Mouse (Mus musculus) erythroblast, embryonic 14.5 days (primary cell): ENCODE data around the gene Sat2.
"Not testable (repeated sequence)": the region's sequence is repeated elsewhere in the genome, so short reads cannot be mapped to it uniquely, and the experiment has no call there.

Experiments used
- GATA1 ChIP-seq: IDR thresholded peaks from 2 replicates; pipeline ENCODE4 v1.6.1; 2012; ENCODE audit warnings: low read length, inconsistent platforms, mixed read lengths
- TAL1 ChIP-seq: IDR thresholded peaks from 3 replicates; pipeline ENCODE4 v1.6.1; 2012; ENCODE audit warnings: low read length, inconsistent platforms, mixed read lengths

GRCm38 (mm10) chr11:69614257-69614588 is 7.6 kb upstream of the Sat2 start:
- not testable (repeated sequence) for TF ChIP-seq GATA1, TAL1
